Mouse (Mus musculus) midbrain, embryonic 15.5 days (tissue): ENCODE data around the gene Prkar1b. TPM values are rescaled to one million over a fixed set of nuclear protein-coding genes. Genes with fewer than 3 reads are reported as not detected.
A peak's percentile ranks its signal among the peaks of the same experiment; 100 is the strongest.

ENCODE experiments used
- ATAC-seq: fragments of 200-750 bp; cut with Nextera tagmentation; replicated peaks from 2 replicates; pipeline ENCODE4 v1.8.0; 2017; ENCODE audit warnings: moderate TSS enrichment
- H3K27ac ChIP-seq: fragments of 300-500 bp; sonication (generic); 2 replicates; pipeline ENCODE4 v1.5.1; 2015; ENCODE audit warnings: mild to moderate bottlenecking, inconsistent platforms
- H3K27me3 ChIP-seq: fragments of 300-500 bp; sonication (generic); replicated peaks from 2 replicates; pipeline ENCODE4 v1.6.1; 2015; ENCODE audit warnings: inconsistent platforms
- H3K36me3 ChIP-seq: fragments of 300-500 bp; sonication (generic); replicated peaks from 2 replicates; pipeline ENCODE4 v1.6.1; 2015; ENCODE audit warnings: inconsistent platforms
- H3K4me1 ChIP-seq: fragments of 300-500 bp; sonication (generic); 2 replicates; pipeline ENCODE4 v1.6.1; 2015; ENCODE audit warnings: inconsistent platforms
- H3K4me2 ChIP-seq: fragments of 300-500 bp; sonication (generic); 2 replicates; pipeline ENCODE4 v1.6.1; 2015; ENCODE audit warnings: inconsistent platforms, mild to moderate bottlenecking, moderate library complexity
- H3K4me3 ChIP-seq: fragments of 300-500 bp; sonication (generic); 2 replicates; pipeline ENCODE4 v1.5.1; 2015; ENCODE audit warnings: mild to moderate bottlenecking, inconsistent platforms
- H3K9ac ChIP-seq: fragments of 300-500 bp; sonication (generic); 2 replicates; pipeline ENCODE4 v1.6.1; 2015; ENCODE audit warnings: mild to moderate bottlenecking, inconsistent platforms
- H3K9me3 ChIP-seq: fragments of 300-500 bp; sonication (generic); 2 replicates; pipeline ENCODE4 v1.6.1; 2016; ENCODE audit warnings: inconsistent platforms
- WGBS: fragments of 180-500 bp; shearing (Covaris S2); methylation state at CpG from one replicate; pipeline ENCODE4 v1.1.7; 2015; ENCODE audit warnings: mixed read lengths; 5-methylcytosine and 5-hydroxymethylcytosine counted together
- polyA plus RNA-seq: library from polyadenylated mRNA; unstranded; fragments of >200 nt; fragmentation: Nextera tagmentation; extraction: Ambion mirVana; gene quantifications from 2 replicates; pipeline ENCODE4 v1.2.1, GENCODE M21; 2015

The Prkar1b gene
- polyA plus RNA-seq = 303 and 316 TPM in 2 replicates

DNA sequence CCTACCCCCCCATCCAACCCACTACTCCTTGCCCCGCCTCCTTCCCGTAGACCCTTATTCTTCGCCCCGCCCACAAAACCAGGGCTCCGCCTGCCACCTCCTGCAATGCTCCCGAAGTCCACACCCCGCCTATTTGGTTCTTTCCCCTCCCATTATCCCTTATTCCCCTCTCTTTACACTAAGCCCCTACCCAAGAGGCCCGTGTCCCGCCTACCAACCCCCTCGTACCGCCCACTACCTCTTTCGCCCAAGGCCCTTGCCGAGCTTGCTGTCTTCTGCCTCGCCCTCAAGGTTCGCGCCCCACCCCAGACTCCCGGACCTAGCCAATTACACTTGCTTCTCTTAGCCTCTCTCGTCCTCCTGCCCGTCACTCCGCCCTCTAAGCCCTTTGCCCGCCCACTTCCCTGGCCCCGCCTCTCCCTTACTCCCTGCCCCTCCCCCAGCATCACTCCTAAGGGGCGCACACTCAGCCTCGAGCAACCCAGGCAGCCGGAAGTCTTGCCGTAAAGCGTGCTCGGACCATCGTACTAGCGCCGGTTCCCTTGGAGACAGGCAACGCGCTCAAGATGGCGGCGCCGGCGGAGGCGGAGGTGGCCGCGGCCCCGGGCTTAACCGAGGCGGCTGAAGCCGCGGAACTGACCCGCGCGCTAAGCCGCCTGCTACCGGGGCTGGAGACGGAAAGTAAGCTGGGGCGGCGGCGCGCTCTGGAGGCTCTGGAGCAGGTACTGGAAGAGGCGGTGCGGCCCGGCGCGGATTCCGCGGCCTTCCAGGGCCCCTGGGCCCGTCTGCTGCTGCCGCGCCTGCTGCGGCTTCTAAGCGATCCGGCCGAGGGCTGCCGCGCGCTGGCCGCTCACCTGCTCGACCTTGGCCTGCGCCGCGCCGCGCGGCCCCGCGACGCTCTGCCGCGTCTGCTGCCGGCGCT lies at the start of gene Prkar1b, which contains the start of gene Dnaaf5:
Gene Prkar1b (minus strand): TSS at position 321 of the 922 bp plus-strand sequence.
Gene Dnaaf5 (plus strand): TSS at position 543 of the 922 bp plus-strand sequence.
- ATAC-seq = peak; percentile 96
- no peaks in the 10 kb centered on the region for H3K27me3 ChIP-seq
- H3K9me3 ChIP-seq = no peaks in the 10 kb centered on the region
- H3K9ac ChIP-seq = peak within 1 kb of the TSS; percentile 46
- peak within 1 kb of the TSS; percentile 95 for H3K4me2 ChIP-seq
- H3K4me3 ChIP-seq = peak within 1 kb of the TSS; percentile 76
- H3K27ac ChIP-seq = peak within 1 kb of the TSS; percentile 82
- peaks cover 13% of the 10 kb centered on the region; the same call in 1 of the 2 replicates for H3K36me3 ChIP-seq
- H3K4me1 ChIP-seq = peaks cover 20% of the 10 kb centered on the region
- under 1% methylated on average over 68 of the region's 87 CpGs for WGBS

GRCm38 (mm10) chr5:139199636-139199994 lies 49.8 kb upstream of the Prkar1b start:
- 52% methylated on average over 2 of the region's 2 CpGs for WGBS
- Histone ChIP-seq H3K9me3 (no peaks in the 10 kb centered on the region), H3K27ac (peak overlapping the region; percentile 84), H3K4me3 (peak overlapping the region; percentile 94), H3K27me3 (no peaks in the 10 kb centered on the region), H3K4me2 (peak overlapping the region; percentile 72), H3K9ac (peak overlapping the region; percentile 50; the same call in 1 of the 2 replicates), H3K4me1 (peaks cover 23% of the 10 kb centered on the region), H3K36me3 (no peaks in the 10 kb centered on the region)
- no peak for ATAC-seq

GRCm38 (mm10) chr5:139198779-139199178 lies 49.0 kb upstream of the Prkar1b start:
- no peak for ATAC-seq
- H3K9ac ChIP-seq = no peak overlapping the region
- peaks cover 23% of the 10 kb centered on the region for H3K4me1 ChIP-seq
- H3K36me3 ChIP-seq = no peaks in the 10 kb centered on the region
- no peaks in the 10 kb centered on the region for H3K9me3 ChIP-seq
- no peak overlapping the region for H3K4me3 ChIP-seq
- H3K27ac ChIP-seq = no peak overlapping the region
- H3K4me2 ChIP-seq = no peak overlapping the region
- no peaks in the 10 kb centered on the region for H3K27me3 ChIP-seq
- WGBS = 87% methylated on average over 3 of the region's 3 CpGs

DNA sequence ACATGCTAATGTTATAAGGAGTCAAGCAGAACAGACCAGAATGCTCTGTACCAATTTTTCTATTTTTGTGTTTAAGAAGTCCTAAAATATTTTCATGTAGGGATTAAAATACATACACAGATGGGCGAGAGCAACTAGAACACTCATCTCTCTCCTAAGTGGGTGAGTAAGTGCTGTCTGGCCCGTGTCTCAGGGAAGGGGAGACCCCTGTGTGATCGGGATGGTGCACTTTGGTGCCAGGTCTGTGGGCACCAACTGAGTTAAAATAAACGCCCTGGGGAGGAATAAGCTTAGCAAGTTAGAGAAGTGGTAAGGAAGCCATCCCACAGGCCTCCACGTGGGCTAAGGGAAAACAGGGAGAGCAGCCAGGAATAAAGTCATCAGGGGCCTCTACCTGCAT lies 41.2 kb upstream of the Prkar1b start:
- Histone ChIP-seq H3K4me1 (no peaks in the 10 kb centered on the region), H3K27ac (no peak overlapping the region), H3K9me3 (no peaks in the 10 kb centered on the region), H3K36me3 (peaks cover 3% of the 10 kb centered on the region; the same call in 1 of the 2 replicates), H3K4me3 (no peak overlapping the region), H3K27me3 (no peaks in the 10 kb centered on the region), H3K4me2 (no peak overlapping the region), H3K9ac (no peak overlapping the region)
- ATAC-seq = no peak
- 78% methylated on average over 5 of the region's 5 CpGs for WGBS

GRCm38 (mm10) chr5:139189726-139190125 lies 39.9 kb upstream of the Prkar1b start:
- H3K36me3 ChIP-seq = peaks cover 9% of the 10 kb centered on the region; the same call in 1 of the 2 replicates
- no peaks in the 10 kb centered on the region for H3K4me1 ChIP-seq
- no peak overlapping the region for H3K27ac ChIP-seq
- 98% methylated on average over 5 of the region's 5 CpGs for WGBS
- H3K9ac ChIP-seq = no peak overlapping the region
- ATAC-seq = no peak
- H3K4me2 ChIP-seq = no peak overlapping the region
- H3K4me3 ChIP-seq = no peak overlapping the region
- no peaks in the 10 kb centered on the region for H3K27me3 ChIP-seq
- no peaks in the 10 kb centered on the region for H3K9me3 ChIP-seq

- 86% methylated on average over 4 of the region's 4 CpGs for WGBS
- no peak overlapping the region for H3K4me2 ChIP-seq
- no peaks in the 10 kb centered on the region for H3K9me3 ChIP-seq
- no peak overlapping the region for H3K27ac ChIP-seq
- ATAC-seq = no peak
- no peak overlapping the region for H3K4me3 ChIP-seq
- H3K4me1 ChIP-seq = no peaks in the 10 kb centered on the region
- no peaks in the 10 kb centered on the region for H3K27me3 ChIP-seq
- H3K36me3 ChIP-seq = peaks cover 28% of the 10 kb centered on the region; the same call in 1 of the 2 replicates
- H3K9ac ChIP-seq = no peak overlapping the region
Observed at GRCm38 (mm10) chr5:139184897-139185296, 35.1 kb upstream of the Prkar1b start.

DNA sequence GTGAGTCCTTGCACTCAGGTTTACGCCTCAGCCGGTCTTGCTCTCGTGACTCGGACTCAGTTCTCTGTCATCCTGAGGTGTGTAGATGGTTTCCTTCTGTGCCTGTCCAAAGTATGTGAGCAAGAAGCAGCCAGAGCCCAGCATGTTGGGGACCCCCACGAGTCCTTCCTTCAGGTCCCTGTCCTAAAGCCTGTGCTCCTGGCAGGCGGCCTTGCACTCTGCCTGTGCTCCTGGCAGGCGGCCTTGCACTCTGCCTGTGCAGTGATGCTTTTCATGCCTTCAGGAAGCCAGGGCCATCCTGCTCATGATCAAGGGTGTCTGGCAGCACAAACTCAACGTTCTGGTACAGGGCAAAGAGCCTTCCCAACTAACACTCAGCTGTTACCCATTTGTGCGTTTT lies 33.8 kb upstream of the Prkar1b start:
- Histone ChIP-seq H3K27ac (no peak overlapping the region), H3K9me3 (no peaks in the 10 kb centered on the region), H3K27me3 (no peaks in the 10 kb centered on the region), H3K36me3 (peaks cover 28% of the 10 kb centered on the region; the same call in 1 of the 2 replicates), H3K9ac (no peak overlapping the region), H3K4me3 (no peak overlapping the region), H3K4me1 (no peaks in the 10 kb centered on the region), H3K4me2 (no peak overlapping the region)
- ATAC-seq = no peak
- WGBS = 90% methylated on average over 9 of the region's 9 CpGs

- H3K27ac ChIP-seq = no peak overlapping the region
- no peaks in the 10 kb centered on the region for H3K27me3 ChIP-seq
- no peak overlapping the region for H3K4me2 ChIP-seq
- no peaks in the 10 kb centered on the region for H3K9me3 ChIP-seq
- 95% methylated on average over 2 of the region's 2 CpGs for WGBS
- H3K36me3 ChIP-seq = peaks cover 29% of the 10 kb centered on the region; the same call in 1 of the 2 replicates
- H3K4me1 ChIP-seq = no peaks in the 10 kb centered on the region
- no peak for ATAC-seq
- no peak overlapping the region for H3K9ac ChIP-seq
- H3K4me3 ChIP-seq = no peak overlapping the region
Observed at GRCm38 (mm10) chr5:139183131-139183530, 33.3 kb upstream of the Prkar1b start.

DNA sequence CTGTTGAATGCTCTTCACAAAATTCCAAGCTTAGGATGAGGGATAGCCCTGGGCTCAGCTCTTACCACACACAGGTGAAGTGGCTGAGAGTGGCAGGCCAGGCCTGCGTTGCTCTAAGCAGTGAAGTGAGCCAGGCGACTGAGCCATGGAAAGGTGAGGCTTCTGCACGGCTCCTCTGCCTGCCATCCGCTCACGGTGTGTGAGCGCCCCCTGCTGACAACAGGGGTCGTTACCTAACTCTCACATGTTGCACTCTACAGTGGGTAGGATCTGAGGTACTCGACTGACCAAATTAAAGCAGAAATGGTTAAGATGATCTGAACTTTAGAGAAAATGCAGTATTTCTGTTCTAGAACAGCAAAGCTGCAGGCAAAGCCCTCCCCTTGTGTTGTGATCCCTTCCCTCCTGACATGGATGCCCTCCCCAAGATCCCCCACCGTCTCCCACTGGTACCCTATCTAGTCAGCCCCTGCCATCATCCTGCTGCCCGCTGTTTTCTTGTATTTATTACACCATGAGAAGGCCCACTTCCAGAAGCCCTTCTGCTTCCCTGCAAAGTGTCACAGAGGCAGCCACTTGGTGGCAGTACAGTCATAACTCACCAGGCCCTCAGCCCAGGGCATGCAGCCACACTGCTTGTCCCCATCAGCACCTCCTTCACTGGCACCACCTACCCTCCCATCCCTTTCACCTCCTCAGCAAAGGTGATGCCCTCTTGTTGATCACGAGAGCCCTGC lies 29.3 kb upstream of the Prkar1b start:
- Histone ChIP-seq H3K27me3 (no peaks in the 10 kb centered on the region), H3K27ac (no peak overlapping the region), H3K4me1 (peaks cover 14% of the 10 kb centered on the region), H3K4me2 (no peak overlapping the region), H3K4me3 (no peak overlapping the region), H3K9ac (no peak overlapping the region), H3K9me3 (no peaks in the 10 kb centered on the region), H3K36me3 (0 out of 2 replicates have a peak, but pooled peaks cover 24% of the 10 kb centered on the region)
- WGBS = 26% methylated on average over 11 of the region's 11 CpGs
- peak; percentile 79; the same call in 1 of the 2 replicates for ATAC-seq

DNA sequence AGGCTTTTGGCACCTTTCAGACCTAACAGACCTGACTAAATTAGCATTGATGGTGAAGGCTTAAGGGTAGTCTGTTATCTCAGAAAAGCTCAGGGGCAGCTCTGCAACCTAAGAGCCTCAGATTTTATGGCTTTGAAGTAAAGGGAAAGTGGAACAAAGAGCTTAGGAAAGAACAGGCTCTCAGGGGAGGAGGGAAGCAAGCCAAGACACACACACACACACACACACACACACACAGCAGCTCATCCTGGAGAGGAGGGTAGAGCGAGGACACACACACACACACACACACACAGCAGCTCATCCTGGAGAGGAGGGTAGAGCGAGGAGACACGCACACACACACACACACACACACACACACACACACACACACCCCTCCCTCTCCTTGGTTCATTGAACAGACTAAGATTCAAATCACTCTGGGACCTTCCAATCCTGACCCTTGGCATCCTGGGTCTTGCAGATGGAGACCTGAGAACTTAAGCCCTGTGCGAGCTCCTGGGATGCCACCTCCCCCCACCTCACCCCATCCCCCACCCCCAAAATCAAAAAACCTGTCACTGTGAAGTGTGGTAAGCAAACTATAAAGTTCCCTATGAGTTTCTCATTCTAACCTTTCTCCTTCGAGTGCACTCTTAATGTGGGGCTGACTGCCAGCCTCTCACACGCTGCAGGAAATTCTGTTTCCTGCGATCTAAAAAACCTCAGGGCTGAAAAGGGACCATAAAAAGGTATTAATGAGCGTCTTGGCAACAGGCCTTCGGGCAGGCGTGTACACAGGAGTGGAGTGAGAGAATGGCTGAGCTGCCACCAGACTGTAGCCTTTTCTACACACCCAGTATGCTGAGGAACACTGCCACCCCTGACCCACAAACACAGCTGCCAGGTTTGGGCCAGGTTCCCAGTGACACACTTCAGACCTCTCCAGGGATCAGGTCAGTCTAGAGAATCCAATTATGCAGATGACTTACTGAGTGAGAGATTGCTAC lies 25.1 kb upstream of the Prkar1b start:
- no peak overlapping the region for H3K4me2 ChIP-seq
- no peaks in the 10 kb centered on the region for H3K9me3 ChIP-seq
- no peak overlapping the region for H3K4me3 ChIP-seq
- WGBS = 40% methylated on average over 8 of the region's 10 CpGs
- H3K36me3 ChIP-seq = peaks cover 18% of the 10 kb centered on the region
- ATAC-seq = peak; percentile 73
- no peak overlapping the region for H3K9ac ChIP-seq
- H3K27me3 ChIP-seq = no peaks in the 10 kb centered on the region
- H3K4me1 ChIP-seq = peaks cover 17% of the 10 kb centered on the region
- peak overlapping the region; percentile 67; the same call in 1 of the 2 replicates for H3K27ac ChIP-seq

- H3K36me3 ChIP-seq = peaks cover 18% of the 10 kb centered on the region
- H3K9ac ChIP-seq = no peak overlapping the region
- peak; percentile 51; the same call in 1 of the 2 replicates for ATAC-seq
Observed at GRCm38 (mm10) chr5:139174141-139174540, 24.3 kb upstream of the Prkar1b start.

More at GRCm38 (mm10) chr5:139174141-139174540, 24.3 kb upstream of the Prkar1b start:
- H3K4me2 ChIP-seq = no peak overlapping the region
- peaks cover 17% of the 10 kb centered on the region for H3K4me1 ChIP-seq
- peak overlapping the region; percentile 67 for H3K27ac ChIP-seq
- no peaks in the 10 kb centered on the region for H3K9me3 ChIP-seq
- WGBS = 55% methylated on average over 10 of the region's 10 CpGs
- H3K4me3 ChIP-seq = no peak overlapping the region
- H3K27me3 ChIP-seq = no peaks in the 10 kb centered on the region
